Mouse (Mus musculus) v-Abl transformed pro-B cells (cell line): ENCODE measurements around the gene Rgs7.

ENCODE experiments used
- in situ Hi-C, 2 experiments: fragments of 400-800 bp; cut with MboI; formaldehyde crosslinking; loops; one replicate each; pipeline ENCODE4 v1.15.1; 2025; ENCODE audit not compliant: unreplicated experiment in 2 of 2

The Rgs7 gene

GRCm38 (mm10) chr1:175433128-175433527, 59.2 kb downstream of the Rgs7 start:
- in situ Hi-C loops: no loop called here

- in situ Hi-C loops: no loop called here
Measured at GRCm38 (mm10) chr1:175431356-175432053, 60.8 kb downstream of the Rgs7 start.

- in situ Hi-C loops: no loop called here
Measured at GRCm38 (mm10) chr1:175427112-175427511, 65.2 kb downstream of the Rgs7 start.

- in situ Hi-C loops: no loop called here
Measured at GRCm38 (mm10) chr1:175426393-175426792, 65.9 kb downstream of the Rgs7 start.

- in situ Hi-C loops: no loop called here
Measured at GRCm38 (mm10) chr1:175420883-175421282, 71.4 kb downstream of the Rgs7 start.

- in situ Hi-C loops: no loop called here
Measured at GRCm38 (mm10) chr1:175415728-175416127, 76.6 kb downstream of the Rgs7 start.

- in situ Hi-C loops: no loop called here
Measured at GRCm38 (mm10) chr1:175410399-175410798, 81.9 kb downstream of the Rgs7 start.

GRCm38 (mm10) chr1:175391894-175392293, 100.4 kb downstream of the Rgs7 start:
- in situ Hi-C loops: no loop called here

GRCm38 (mm10) chr1:175389250-175389649, 103.0 kb downstream of the Rgs7 start:
- in situ Hi-C loops: no loop called here

GRCm38 (mm10) chr1:175385581-175386235, 106.6 kb downstream of the Rgs7 start:
- in situ Hi-C loops: no loop called here

GRCm38 (mm10) chr1:175372571-175372970, 119.7 kb downstream of the Rgs7 start:
- in situ Hi-C loops: no loop called here

- in situ Hi-C loops: no loop called here
Measured at GRCm38 (mm10) chr1:175368062-175368461, 124.2 kb downstream of the Rgs7 start.

- in situ Hi-C loops: no loop called here
Measured at GRCm38 (mm10) chr1:175363606-175364005, 128.7 kb downstream of the Rgs7 start.

GRCm38 (mm10) chr1:175359411-175360366, 132.6 kb downstream of the Rgs7 start:
- in situ Hi-C loops: no loop called here

GRCm38 (mm10) chr1:175352921-175353320, 139.4 kb downstream of the Rgs7 start:
- in situ Hi-C loops: no loop called here

- in situ Hi-C loops: no loop called here
Measured at GRCm38 (mm10) chr1:175346162-175346561, 146.1 kb downstream of the Rgs7 start.

GRCm38 (mm10) chr1:175336191-175336590, 156.1 kb downstream of the Rgs7 start:
- in situ Hi-C loops: no loop called here

- in situ Hi-C loops: no loop called here
Measured at GRCm38 (mm10) chr1:175333041-175333854, 159.1 kb downstream of the Rgs7 start.

GRCm38 (mm10) chr1:175329934-175330471, 162.3 kb downstream of the Rgs7 start:
- in situ Hi-C loops: no loop called here

GRCm38 (mm10) chr1:175322781-175323180, 169.5 kb downstream of the Rgs7 start:
- in situ Hi-C loops: no loop called here
